Mouse (Mus musculus): ENCODE measurements around the gene Cacna1d.

The Cacna1d gene

GRCm38 (mm10) chr14:30064864-30065263 is 426.4 kb downstream of the Cacna1d start:
- DNase-seq, result no peak

DNA sequence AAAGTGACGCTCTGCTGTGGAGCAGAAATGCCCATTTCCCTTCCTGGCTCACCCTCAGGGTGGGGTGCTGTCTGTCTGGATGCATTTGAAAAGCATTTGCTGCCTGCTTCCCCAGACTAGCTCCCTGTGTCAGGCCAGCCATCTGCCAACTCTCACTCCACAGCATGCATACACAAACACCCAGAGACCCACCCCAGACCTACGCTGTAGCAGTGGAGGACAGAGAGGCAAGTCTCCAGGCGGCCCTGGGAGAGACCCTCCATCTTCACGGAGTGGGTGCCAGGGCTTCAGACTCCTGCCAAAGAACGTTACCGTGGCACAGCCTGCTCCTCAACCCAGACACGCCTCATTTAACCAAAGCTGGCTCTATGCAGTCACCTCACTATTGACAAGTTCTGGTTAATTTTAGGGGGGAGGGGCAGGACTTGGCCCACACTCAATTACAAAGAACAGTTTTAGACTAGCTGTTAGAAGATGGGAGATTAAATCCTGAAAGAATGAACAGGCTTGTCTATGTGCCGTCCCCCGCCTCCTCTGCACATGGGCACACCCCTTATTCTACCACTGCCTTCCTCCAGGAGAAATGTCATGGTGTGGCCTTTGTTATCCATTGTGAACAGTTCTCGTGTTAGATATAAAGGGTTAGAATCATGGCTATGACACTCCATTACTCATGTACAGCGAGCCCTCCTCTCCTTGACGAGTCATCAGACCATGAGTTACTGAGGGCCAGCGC is 435.1 kb downstream of the Cacna1d start:
- DNase-seq, result no peak

GRCm38 (mm10) chr14:30054922-30055321 is 436.3 kb downstream of the Cacna1d start:
- DNase-seq, result no peak

GRCm38 (mm10) chr14:30050280-30050679 is 441.0 kb downstream of the Cacna1d start:
- DNase-seq, result no peak

GRCm38 (mm10) chr14:30048049-30048448 is 443.2 kb downstream of the Cacna1d start:
- DNase-seq, result no peak

GRCm38 (mm10) chr14:30046976-30047375 is 444.3 kb downstream of the Cacna1d start:
- DNase-seq, result no peak

DNA sequence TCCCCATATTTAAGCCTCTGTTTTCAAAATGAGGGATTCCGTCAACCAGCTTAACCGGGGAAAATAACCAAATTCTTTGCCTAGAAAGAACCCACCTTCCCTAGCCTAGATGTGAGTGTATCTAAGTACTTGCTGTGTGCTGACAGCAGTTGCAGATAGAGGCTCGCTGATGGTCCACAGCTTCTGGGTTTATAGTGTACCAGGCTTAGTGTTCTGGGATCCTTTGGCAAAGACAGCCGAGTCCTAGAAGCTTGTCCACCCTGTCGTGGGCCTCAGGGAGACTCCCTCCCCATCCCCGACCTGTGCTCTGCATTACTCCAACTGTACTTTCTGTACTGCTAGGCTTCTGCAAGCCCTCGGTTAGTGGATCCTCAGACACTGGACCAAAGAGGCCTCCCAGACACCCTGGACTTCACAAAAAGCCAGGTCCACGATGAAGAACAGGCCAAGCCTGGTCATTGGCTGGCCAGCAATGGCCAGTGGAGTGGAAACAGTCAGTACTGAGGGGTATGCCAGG is 445.5 kb downstream of the Cacna1d start:
- no peak for DNase-seq

GRCm38 (mm10) chr14:30045239-30045638 is 446.0 kb downstream of the Cacna1d start:
- DNase-seq, result no peak

- no peak for DNase-seq
These were observed 447.8 kb downstream of the Cacna1d start for GRCm38 (mm10) chr14:30043356-30043940.

- no peak for DNase-seq
These were observed 449.4 kb downstream of the Cacna1d start for GRCm38 (mm10) chr14:30041836-30042235.

GRCm38 (mm10) chr14:30039413-30039812 is 451.8 kb downstream of the Cacna1d start:
- DNase-seq, result no peak

DNA sequence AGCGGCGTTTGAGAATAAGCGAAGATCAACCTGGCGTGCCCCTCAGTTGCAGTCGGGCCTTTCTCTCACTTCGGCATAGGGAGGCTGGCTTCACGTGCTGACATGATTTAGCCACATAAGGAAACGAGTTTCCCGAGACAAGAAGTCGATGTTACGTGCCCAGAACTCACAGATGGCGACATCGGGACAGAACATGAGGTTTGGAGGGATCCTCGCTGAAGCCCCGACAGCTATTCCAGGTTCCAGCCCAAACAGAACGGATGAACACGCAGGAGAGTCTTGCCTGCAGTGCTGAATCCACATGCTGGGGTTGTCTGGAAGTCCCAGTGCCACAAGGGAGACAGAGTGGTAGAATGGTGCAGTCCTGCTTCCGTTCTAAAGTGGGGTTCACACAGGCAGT is 452.8 kb downstream of the Cacna1d start:
- DNase-seq, result no peak

- no peak for DNase-seq
These were observed 457.9 kb downstream of the Cacna1d start for GRCm38 (mm10) chr14:30033405-30033804.

DNA sequence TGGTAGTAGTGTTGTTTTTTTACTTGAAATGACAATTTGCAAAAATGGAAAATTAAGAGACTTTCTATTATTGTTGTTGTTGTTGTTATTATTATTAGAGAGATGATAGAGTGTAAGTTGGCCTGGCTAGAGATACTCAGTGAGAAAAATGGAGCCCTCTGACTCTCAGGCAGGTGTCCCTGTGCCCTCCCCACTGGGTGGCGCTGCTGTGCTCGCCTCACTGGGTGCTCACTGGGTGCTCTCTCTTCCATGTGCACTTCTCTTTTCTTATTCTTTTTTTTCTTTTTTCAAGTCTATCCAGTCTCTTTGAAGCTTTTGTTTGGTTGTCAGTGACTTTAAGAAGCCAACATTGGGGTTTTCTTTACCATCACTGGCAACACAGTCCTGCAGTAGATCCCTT is 463.9 kb downstream of the Cacna1d start:
- DNase-seq, result peak; percentile 24

DNA sequence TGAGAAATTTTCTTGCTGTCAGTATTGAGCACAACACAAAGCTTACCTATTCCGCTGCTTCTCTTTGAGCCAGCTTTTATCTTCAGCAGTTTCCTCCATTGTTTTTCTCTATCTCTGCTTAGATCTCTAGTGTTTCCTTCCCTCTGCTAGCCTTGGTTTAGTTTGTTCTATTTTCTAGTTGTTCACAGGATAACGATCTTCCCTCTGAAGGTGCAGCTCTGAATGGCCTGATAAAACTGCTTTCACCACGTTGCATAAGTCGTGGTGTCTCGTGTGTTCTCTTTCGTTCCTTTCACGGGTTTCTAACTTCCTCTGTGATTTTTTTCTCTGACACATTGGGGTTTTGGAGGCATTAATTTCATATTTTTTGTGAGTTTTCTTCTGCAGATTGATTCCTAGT is 466.9 kb downstream of the Cacna1d start:
- DNase-seq, result no peak

- no peak for DNase-seq
These were observed 468.8 kb downstream of the Cacna1d start for GRCm38 (mm10) chr14:30022471-30022870.

GRCm38 (mm10) chr14:30019792-30020575 is 471.3 kb downstream of the Cacna1d start:
- no peak for DNase-seq

- no peak for DNase-seq
These were observed 471.9 kb downstream of the Cacna1d start for GRCm38 (mm10) chr14:30019375-30019774.

- DNase-seq, result no peak
These were observed 472.4 kb downstream of the Cacna1d start for GRCm38 (mm10) chr14:30018846-30019245.

GRCm38 (mm10) chr14:30018463-30018801 is 472.8 kb downstream of the Cacna1d start:
- no peak for DNase-seq

GRCm38 (mm10) chr14:30017794-30018462 is 473.3 kb downstream of the Cacna1d start:
- no peak for DNase-seq

DNA sequence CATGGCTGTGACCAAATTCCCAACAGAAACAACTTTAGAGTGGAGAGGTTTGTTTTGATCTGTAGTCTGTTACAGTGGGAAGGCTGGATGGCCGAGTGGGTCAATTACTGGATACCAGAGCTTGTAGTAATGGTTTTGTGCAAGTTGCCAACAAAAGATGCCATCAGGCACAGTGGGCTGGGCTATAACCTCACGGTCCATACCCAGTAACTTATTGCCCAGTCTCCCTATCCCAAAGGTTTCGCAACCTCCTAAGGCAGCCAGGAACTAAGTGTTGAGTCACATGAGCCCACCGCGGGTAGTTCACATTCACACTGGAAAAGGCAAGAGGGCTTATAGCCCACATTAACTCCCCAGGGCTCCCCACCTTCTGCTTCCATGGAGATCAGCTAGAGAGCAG is 474.6 kb downstream of the Cacna1d start:
- no peak for DNase-seq

DNA sequence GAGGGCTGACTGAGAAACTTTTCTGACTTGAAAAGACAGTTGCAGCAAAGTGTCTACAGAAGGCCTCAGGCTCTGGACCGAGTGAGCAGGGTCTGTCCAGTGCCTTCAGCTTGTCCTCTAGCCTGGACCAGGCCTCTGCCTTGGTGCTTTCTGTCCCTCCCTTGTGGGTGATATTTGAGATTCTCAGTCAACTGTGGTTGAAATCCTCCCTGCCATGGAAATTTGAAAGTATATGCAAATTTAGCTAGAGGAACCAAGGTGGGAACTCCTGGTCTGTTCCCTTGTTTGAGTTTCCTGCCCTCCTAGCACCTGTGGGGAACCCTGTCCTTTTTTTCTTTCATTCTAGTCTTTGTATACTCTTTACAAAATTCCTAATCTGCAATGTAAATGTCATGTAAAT is 476.2 kb downstream of the Cacna1d start:
- no peak for DNase-seq
